Mouse (Mus musculus) kidney, adult 2 months (tissue): Measurements from ENCODE around the gene Arhgef7.

Experiments
- CTCF ChIP-seq: fragments of 200-500 bp; conservative IDR thresholded peaks from 2 replicates; pipeline ENCODE4 v1.5.1; 2011; ENCODE audit warnings: low read depth, mild to moderate bottlenecking, control low read depth, low read length, moderate library complexity, mixed read lengths; ENCODE audit not compliant: insufficient read depth, insufficient read length
- POLR2A ChIP-seq: fragments of 200-500 bp; IDR thresholded peaks from one replicate; pipeline ENCODE4 v1.6.1; 2011; ENCODE audit warnings: low read depth, low read length, control low read depth

- no peak for TF ChIP-seq CTCF
- no peak for TF ChIP-seq POLR2A
These were observed 259 bp upstream of the Arhgef7 start for GRCm38 (mm10) chr8:11727273-11727650.
